Mouse (Mus musculus) c-Kit-positive CD71-positive TER-119-negative erythroid progenitor cells, embryonic 14.5 days (primary cell): ENCODE results near the gene Atp8a2.
"Not testable (repeated sequence)": the region's sequence is repeated elsewhere in the genome, so short reads cannot be mapped to it uniquely, and the experiment has no call there.

Experiments
- DNase-seq: peaks from one replicate; pipeline ENCODE4 v3.0.0-alpha.2; 2013; ENCODE audit warnings: low read depth

The Atp8a2 gene

GRCm38 (mm10) chr14:59843264-59843942 lies 353.6 kb downstream of the Atp8a2 start:
- no peak for DNase-seq

GRCm38 (mm10) chr14:59839951-59840720 lies 356.8 kb downstream of the Atp8a2 start:
- no peak for DNase-seq

DNA sequence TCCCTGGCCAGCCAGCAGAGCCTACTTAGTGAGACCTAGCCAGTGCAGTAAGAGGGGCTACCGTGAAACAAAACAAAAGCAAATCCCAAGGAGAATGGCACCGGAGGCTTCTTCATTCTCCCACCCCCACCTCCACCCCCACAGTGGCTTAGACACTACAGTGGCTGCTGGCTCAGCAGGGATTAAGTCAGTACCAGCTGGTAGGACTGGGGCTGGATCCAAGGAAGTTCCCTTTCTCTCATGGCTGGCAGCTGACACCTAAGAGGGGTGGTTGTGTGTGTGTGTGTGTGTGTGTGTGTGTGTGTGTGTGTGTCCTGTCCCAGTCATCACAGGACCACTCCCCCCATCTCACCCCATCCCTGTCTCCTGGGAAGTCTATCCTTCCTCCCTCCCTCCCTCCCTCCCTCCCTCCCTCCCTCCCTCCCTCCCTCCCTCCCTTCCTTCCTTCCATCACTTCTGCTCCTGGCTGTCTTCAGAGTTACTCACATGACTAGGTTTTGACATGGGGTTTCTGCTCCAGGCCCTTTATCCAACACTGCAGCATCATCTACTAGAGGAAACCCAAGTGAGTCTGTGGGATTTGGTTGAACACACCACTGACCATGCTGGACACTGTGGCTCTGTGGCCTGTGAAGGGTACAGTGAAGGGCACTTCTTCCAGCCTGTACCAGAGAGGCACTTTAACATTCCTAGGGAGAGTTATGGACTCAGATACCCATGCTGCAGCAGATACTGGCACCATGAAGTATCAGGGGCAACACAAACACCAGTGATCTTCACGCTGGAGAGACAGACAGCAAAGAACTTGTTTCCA lies 358.3 kb downstream of the Atp8a2 start:
- not testable (repeated sequence) for DNase-seq

- DNase-seq: not testable (repeated sequence)
Measured at GRCm38 (mm10) chr14:59837691-59838241, 359.2 kb downstream of the Atp8a2 start.

GRCm38 (mm10) chr14:59836876-59837543 lies 360.0 kb downstream of the Atp8a2 start:
- DNase-seq: no peak

- DNase-seq: no peak
Measured at GRCm38 (mm10) chr14:59829580-59829979, 367.4 kb downstream of the Atp8a2 start.

GRCm38 (mm10) chr14:59827409-59827808 lies 369.6 kb downstream of the Atp8a2 start:
- no peak for DNase-seq

DNA sequence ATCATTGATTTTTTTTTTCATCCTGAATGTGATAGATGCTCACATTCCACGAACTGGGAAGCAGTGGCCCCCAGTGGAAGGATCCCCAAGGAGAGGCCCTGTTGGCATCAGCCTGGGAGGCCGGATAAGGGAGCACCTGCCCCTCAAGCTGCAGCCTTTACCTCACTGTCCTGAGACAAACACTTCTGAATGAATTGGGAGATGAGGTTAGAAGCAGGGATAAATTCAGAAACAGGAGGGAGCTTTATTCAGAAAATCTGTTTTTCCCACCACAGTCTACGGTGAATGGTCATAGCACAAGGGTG lies 376.9 kb downstream of the Atp8a2 start:
- DNase-seq: no peak

- no peak for DNase-seq
Measured at GRCm38 (mm10) chr14:59819215-59820114, 377.5 kb downstream of the Atp8a2 start.

- DNase-seq: not testable (repeated sequence)
Measured at GRCm38 (mm10) chr14:59810316-59810715, 386.7 kb downstream of the Atp8a2 start.

GRCm38 (mm10) chr14:59809790-59810189 lies 387.2 kb downstream of the Atp8a2 start:
- no peak for DNase-seq

- no peak for DNase-seq
Measured at GRCm38 (mm10) chr14:59807528-59808300, 389.3 kb downstream of the Atp8a2 start.

DNA sequence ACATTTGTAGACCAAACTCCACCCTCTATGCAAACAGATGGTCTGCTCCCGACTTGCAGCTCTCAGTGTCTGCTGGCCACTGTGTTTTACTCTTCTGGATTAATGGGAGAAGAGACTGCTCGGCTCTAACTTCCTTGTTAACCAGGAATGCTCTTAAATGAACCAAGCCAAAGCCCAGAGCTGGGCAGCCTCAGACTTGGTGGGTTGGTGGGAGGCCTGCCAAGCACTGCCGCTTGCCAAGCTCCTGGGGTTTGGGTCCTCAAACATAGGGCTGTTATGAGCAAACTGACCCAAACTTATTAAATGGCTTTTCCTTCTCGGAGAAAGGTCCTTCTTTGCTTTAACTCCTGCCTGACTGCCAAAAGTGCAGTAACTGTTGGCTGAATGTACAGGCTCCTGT lies 390.1 kb downstream of the Atp8a2 start:
- no peak for DNase-seq

DNA sequence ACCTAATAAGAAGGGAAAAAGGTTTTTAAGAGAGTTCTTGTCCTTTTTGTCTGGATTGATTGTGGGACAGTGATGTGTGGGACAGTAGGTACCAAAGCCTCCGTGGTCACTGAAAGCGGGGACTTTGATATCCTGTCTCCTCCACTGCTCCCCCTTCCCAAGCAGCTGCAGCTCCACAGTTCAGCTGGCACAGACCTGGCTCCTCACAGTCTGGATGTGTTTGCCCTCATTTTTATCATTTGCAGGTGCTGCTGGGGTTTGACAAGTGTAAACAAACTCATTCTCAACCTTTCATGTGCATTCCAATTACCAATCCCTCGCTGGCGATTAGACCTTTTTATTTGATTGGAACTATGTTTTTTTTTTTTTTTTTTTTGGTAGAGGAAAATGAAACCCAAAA lies 390.8 kb downstream of the Atp8a2 start:
- DNase-seq: no peak

GRCm38 (mm10) chr14:59805683-59806082 lies 391.3 kb downstream of the Atp8a2 start:
- no peak for DNase-seq

DNA sequence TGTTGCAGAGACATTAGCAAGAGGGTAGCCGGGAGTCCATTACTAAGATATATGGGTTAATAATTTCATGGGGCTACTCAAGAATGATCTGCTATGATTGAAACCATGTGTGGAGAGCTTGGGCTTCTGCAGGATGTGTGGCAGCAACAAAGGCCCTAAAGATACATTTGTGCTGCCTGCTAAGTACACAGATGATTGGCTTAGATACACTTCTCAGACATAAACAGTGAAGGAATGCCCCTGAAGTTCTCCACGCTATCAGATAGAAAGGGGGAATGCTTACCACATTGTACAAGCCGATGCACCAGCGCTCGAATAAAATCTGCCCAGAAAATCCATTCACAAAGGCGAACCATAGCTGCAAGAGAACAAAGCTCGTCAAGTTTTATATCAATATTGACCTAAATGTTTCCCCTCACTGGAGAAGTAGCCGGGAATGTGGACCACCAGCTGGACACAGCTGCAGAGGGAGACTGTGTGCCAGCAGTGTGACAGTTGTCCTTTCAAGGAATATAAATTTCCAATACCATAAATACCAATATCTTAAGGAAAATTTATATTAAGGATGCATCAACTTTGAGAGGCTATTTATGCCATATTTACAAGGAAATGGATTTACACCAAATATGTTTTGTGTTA lies 394.9 kb downstream of the Atp8a2 start:
- DNase-seq: no peak

DNA sequence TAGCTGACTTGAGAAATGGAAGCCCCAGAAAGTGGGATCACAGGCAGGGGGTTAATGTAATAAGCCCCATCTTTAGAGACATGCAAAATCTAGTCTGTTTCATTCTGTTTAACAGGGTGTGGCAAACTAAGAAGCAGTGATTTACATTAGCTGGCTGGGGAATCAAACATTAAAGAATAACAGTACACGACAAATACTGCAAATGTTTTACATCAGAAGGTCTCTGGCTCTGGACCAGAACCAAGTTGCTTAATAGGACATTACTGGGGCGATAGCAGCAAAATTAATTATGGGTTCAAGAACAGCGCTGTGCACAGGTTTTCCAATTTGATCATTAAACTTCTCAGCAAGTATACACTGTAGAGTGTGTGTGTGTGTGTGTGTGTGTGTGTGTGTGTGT lies 397.5 kb downstream of the Atp8a2 start:
- DNase-seq: no peak

- DNase-seq: no peak
Measured at GRCm38 (mm10) chr14:59793841-59794240, 403.1 kb downstream of the Atp8a2 start.
